Mouse (Mus musculus) heart, adult 11 months (tissue): ENCODE results near the gene Fbxo41.

Experiments used
- DNase-seq: peaks from one replicate; pipeline ENCODE4 v3.0.0; 2022

Fbxo41 gene

GRCm38 (mm10) chr6:85444266-85444965, 58.4 kb downstream of the Fbxo41 start:
- DNase-seq = no peak

DNA sequence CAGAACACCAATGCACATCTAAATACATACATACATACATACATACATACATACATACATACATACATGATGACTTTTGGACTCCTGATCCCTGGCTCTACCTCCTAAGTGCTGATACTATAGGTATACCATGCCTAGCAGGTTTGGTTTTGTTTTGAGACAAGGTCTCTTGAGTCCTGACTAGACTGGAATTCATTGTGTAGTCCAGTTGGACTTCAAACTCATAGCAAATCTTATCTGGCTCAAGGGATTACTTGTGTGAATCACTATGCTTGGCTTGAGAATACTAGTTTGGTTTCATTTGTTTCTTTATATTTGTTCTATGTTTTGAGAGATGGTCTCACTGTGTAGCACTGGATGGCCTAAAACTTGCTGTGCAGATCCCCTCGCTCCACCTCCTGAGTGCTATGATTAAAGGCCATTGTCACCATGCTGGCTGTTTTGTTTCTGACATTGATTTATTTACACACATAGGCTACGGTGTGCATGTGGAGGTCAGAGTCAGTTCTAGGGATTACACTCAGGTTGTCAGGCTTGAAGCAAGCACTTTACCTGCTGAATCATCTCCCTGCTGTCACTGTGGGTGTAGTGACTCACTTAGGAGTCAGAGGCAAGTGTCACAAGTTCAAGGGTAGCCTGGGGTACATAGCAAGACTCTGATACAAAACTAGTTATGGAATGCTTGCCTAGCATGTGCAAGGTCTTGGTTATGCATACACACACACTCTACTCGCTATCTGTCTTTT, 59.1 kb downstream of the Fbxo41 start:
- no peak for DNase-seq

DNA sequence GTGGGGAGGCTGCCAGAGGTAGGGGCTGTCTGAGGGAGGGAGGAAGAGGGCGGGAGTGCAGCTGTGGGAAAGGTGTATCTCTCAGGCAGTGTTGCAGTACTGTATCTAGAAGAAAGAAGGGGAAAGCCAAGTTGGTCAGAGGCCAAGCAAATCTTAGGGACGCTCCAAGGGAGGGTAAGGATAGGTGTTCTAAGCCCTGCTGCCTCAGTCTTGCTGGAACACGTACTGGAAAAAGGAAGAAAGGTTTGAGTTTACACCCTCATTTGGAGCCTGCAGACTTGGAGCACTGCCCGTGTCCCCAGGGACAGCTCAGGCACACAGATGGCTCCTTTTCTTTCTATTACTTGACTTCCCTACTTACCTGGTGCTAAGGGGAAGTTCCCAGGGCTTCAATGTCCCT, 61.7 kb downstream of the Fbxo41 start:
- no peak for DNase-seq

DNA sequence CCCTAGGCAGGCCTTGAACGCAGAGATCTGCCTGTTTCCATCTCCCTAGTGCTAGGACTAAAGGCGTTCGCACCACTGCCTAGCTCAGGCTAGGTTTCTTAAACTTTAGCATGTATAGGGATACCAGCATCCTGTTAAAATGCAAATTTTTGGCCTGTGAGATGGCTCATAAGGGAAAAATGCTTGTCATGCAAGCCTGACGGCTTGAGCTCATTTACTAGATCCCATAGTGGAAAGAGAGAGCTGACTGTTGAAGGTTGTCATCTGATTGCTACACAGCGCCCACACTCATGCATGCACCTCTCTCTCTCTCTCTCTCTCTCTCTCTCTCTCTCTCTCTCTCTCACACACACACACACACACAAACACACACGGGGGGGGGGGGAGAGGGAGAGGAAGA, 66.2 kb downstream of the Fbxo41 start:
- no peak for DNase-seq

DNA sequence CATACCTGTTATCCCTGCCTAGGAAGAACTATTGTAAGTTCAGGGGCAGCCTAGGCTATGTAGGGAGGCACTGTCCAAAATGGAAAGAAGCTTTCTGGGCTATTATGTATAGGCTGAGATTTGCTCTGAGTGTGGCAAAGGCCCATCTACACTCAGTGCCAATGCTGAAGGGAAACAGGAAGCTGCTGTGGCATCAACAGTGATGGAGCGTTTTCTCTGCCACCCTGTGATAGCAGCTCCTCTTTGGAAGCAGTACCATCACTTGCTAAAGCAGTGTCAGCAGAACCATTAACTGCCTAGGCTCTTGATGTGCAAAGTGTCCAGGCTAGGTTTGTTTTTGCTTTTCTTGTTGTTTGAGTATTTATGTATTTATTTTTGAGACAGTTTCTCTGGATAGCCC, 66.6 kb downstream of the Fbxo41 start:
- DNase-seq = no peak

GRCm38 (mm10) chr6:85433865-85434264, 68.9 kb downstream of the Fbxo41 start:
- DNase-seq = no peak

- peak; percentile 97 for DNase-seq
Observed at GRCm38 (mm10) chr6:85431842-85432431, 70.9 kb downstream of the Fbxo41 start, which contains the start of gene Smyd5. Gene Smyd5, plus strand, starts transcription at chr6:85431989.

DNA sequence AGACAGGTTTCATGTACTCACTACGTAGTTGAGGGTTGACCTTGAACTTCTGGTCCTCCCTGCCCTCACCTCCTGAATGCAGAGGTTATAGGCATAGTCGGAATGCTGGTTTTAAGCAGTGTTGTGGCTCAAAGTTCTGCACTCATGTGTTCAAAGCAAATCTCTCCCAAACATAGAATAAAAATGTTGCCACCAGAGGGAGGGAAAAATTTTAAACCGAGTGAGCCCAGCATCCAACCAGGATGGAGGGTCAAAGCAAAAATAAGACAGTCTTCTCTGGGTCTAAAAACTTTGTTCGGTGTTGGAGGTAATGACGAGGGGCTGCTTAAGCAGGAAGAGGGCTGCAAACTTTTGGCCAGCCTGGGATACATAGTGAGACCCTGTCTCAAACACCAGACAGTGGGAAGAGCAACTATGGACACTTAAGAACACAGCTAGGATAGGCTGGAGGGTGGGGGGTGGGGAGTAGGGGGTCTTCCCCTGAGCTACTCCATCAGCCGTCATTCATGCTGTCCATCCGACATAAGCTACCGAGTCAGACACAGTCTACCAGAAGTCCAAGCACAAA, 71.4 kb downstream of the Fbxo41 start:
- DNase-seq = no peak

DNA sequence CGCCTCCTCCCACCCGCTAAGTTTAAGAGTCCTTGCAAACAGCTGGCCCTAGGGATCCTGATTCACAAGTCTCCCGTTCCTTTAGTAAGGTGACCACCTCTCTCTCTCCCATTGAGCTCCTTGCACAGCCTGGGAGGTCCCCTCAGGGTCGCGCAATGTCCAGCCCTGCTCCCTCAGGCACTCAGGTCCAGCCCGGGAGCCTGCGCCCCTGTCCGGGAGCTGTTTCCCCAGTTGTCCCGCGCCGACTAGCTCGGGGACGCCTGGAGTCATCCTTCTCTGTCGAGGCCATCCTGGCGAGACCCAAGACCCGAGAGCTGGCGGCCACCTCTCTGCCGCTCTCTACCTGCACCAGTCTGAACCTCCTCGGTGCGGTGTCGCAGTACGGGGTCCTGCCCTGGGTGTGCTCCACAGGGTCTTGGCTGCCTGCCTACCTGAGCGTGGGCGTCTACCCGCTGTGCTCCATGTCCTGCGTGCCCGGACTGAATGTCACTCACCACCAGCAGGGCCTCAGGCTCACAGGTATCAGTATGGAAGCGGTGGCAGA, 78.9 kb downstream of the Fbxo41 start, which contains the start of gene Noto:
TSS of gene Noto (plus strand) at position 51 of the 544 bp plus-strand sequence.
- DNase-seq = no peak
